Mouse (Mus musculus) spleen, adult 18-20 months (tissue): Measurements from ENCODE around the gene Capn5.
A peak's percentile ranks its signal among the peaks of the same experiment; 100 is the strongest.
"Not testable (repeated sequence)": the region's sequence is repeated elsewhere in the genome, so short reads cannot be mapped to it uniquely, and the experiment has no call there.

Experiments
- DNase-seq, 2 experiments: peaks; one replicate each; pipeline ENCODE4 v3.0.0; 2022; ENCODE audit warnings: mixed read lengths in 2 of 2

Gene Capn5

GRCm38 (mm10) chr7:98177929-98178559 lies at the start of gene Capn5:
TSS of gene Capn5 (minus strand) at chr7:98178274.
- peak; percentile 55 to 72 for DNase-seq

GRCm38 (mm10) chr7:98223796-98224195 lies 45.7 kb upstream of the Capn5 start:
- no peak for DNase-seq

- DNase-seq = no peak
Observed at GRCm38 (mm10) chr7:98216713-98217112, 38.6 kb upstream of the Capn5 start.

DNA sequence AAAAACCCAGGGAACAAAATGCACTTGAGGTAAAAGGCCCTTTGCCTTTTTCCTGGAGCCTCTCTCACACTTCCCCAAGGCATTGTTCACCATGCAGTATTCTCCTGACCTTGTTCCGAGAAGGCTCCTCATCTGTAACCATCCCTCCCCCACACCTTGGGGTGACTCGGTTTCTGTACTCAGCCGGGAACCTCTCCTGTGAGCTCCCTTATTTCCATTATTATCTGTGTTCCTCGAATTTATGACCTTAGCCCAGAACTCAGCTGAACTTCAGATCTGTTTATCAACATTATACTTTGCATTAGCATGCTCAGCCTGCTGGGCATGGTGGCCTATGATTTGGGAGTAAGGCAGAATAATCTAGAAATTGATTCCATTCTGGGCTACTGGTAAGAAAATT lies 24.9 kb upstream of the Capn5 start:
- no peak for DNase-seq

- DNase-seq = no peak
Observed at GRCm38 (mm10) chr7:98201493-98202028, 23.5 kb upstream of the Capn5 start.

DNA sequence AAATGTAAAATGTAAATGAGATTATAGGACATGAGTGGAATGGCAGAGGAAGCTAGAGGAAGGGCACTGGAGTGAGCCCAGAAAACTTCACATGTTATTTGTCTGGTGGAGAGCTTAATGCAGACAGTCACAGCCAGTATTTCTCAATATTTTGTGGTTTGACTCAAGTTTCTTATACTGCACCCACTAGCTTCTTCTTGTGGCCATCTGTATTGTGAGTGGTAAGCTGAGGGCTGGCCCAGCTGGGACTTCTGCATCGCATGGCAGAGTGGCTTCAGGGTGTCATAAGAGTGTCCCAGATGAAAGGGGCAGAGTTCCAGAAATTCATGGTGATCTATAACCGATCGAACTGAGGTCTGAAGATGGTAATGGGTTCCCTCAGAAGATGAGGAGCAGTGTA lies 22.3 kb upstream of the Capn5 start:
- DNase-seq = no peak

DNA sequence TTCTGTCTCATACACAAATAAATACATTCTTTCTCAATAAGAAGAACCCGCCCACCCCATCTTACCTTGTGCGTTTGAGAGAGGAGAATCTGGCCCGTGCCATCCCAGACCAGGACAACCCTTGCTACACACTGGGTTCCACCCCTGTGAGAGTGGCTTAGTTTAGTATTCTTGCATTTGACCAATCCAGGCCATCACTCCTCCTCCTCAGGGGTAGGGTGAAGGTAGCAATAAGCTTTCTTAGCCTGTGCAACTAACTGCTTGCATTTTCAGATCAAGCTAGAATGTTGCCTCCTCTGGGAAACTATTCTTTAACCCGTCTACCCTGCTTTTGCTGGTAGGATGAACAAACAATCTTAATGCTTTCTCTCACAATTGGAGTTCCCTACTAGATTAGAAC lies 21.3 kb upstream of the Capn5 start, which contains the start of gene B3gnt6:
Gene B3gnt6, minus strand, starts transcription at position 101 of the 400 bp plus-strand sequence.
- DNase-seq = no peak

- DNase-seq = no peak
Observed at GRCm38 (mm10) chr7:98195151-98195801, 17.2 kb upstream of the Capn5 start.

- no peak for DNase-seq
Observed at GRCm38 (mm10) chr7:98194026-98194792, 16.1 kb upstream of the Capn5 start.

DNA sequence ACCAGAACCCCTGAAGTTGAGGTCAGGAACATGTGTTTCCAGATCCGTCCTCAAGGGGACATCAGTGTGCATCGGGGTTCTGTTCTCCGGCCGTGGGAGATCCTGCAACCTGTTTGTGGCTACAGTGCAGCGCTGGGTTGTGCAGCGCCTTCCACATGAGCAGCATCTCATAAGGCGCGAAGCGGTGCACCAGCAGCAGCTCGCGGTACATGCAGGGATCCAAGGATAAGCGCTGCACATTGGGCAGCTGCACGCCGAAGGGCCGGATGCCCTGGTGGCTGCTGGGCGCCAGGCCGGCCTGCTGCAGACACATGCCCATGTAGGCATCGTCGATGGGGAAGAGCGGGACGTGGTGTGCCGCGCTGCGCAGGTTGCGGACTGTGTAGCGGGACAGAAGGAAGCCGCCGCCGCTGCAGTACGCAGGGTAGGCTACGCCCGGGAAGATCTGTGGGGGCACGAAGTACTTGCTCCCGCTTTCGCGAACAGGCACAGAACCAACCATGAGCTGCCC lies 15.5 kb upstream of the Capn5 start:
- peak in 1 of 2 experiments; percentile 40 for DNase-seq

DNA sequence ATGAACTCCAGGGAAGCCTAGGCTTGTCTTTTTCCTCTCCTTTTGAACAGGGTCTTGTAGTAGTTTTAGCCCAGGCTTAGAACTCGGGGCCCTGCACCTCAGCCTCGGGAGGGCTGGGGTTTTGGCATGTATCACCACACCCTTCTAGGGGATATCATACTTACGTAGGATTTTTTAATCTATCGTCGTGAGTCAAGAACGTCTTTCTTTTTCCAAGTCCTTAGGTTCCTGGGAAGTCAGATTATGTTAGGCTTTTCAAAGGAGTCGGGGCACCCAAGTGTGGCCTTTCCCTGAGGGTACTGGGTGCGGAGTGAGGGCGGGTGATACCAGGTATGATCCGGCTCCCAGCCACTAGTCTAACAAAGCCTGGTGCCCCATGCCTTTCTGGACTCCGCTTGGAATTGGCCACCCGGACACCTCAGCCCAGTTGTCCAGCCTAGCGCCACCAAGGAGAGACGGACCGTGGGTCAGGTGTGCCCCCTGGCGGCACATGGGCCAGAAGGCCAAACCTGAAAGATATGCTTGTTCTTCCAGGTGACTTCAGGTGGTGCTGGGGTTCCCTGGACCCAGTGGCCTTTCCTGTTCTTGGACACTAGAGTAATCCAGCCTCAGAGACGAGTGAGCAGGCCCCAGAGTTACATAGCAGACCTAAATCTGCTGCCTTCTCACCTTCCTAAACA lies 13.6 kb upstream of the Capn5 start:
- no peak for DNase-seq

DNA sequence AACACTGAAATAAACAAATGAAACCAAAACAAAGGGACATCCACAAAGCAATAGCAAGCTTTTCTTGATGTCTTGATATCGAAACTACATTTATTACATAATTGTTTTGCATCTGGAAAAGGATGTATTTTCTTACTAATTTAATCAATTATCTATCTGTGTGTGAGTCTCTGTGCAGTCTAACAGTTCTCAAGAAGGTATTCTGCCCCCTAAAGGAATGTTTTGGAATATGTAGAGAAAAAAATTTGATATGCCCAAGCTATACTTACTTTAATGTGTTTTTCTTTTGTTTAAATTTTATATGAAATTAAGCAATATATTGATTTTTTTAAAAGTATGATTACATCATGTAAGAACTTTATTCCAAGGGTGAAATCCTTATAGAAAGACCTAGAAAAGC lies 12.5 kb upstream of the Capn5 start:
- no peak for DNase-seq

- DNase-seq = no peak
Observed at GRCm38 (mm10) chr7:98189745-98190144, 11.7 kb upstream of the Capn5 start.

DNA sequence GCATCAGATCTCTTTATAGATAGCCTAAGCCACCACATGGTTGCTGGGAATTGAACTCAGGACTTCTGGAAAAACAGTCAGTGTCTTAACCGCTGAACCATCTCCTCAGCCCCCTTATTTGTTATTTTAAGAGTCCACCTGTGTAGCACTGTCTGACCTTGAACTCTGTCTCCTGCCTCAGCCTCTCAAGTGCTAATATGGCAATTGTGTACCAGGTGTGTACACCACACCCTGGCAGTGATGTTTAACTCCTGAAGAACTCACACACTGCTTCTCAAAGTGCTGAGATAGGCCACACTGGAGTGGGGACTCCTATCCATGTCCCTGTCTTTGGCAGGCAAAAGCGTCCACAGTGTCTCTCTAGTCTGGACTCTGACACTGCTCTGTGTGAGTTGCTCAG lies 10.6 kb upstream of the Capn5 start:
- no peak for DNase-seq

- no peak for DNase-seq
Observed at GRCm38 (mm10) chr7:98188238-98188637, 10.2 kb upstream of the Capn5 start.

- DNase-seq = not testable (repeated sequence)
Observed at GRCm38 (mm10) chr7:98187332-98187731, 9.3 kb upstream of the Capn5 start.

DNA sequence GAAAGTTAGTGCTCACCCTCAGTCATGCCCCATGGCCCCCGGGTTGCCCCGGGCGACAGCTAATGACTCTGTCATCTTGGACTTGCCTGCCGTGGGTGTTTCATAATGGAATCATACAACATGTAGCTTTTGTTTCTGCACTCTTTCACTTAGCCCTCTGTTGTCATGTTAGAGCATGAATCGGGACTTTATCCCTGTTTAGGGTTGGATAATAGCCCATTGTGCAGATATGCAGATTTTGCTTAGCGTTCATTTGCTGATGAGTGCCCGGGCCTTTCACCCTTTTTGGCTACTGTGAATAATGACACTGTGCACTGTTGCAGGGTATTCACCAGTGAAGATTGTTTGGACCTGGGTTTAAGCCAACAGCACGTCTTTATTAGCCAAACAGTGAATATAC lies 8.6 kb upstream of the Capn5 start:
- DNase-seq = no peak

DNA sequence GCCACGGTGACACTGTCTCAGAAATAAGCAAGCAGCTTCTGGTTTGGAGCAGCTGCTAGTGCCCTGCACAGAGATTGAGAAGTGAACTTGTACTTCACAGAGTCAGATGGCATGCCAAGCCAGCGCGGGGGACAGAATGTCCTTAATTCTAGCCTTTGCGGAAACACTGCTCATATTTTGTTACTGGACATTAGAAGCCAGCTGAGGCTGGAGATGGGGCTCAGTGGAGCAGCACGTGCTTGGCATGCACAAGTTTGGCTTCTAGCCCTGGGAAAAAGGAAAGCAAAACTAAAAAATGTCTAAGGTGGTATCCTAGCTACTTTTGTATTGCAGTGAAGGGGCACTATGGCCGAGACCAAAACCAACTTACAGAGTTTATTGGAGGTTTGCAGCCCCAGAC lies 7.3 kb upstream of the Capn5 start:
- no peak for DNase-seq

DNA sequence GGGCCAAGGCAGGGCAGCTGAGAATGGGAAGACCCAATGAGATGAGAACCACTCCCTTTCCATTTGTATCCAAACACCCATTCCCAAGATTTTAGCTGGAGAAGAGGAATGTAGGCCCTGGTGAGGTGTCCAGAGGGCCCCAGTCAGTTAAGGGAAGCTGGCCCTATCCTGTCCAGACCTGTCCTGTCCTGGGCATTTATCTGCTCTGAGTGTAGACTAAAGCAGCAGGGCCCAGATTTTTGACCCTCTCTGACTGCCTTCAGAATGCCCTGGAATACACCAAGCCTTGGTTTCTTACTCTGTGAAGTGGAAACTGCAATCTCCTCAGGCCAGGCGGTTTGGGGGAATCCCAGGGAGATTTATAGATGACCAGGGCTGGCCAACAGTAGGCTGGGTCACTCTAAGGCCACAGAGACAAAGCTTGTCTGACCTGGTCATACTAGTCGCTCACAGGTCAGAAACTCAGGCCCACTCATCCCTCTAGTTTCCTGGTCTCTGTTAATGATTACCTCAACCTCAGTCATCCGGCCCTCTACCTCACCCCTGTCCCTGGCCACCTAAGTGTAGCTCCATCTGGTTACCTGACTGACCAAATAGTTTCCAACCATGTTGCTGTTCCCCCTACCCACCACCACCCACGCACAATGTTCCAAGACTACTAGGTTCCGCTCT lies 622 bp upstream of the Capn5 start:
- DNase-seq = no peak

DNA sequence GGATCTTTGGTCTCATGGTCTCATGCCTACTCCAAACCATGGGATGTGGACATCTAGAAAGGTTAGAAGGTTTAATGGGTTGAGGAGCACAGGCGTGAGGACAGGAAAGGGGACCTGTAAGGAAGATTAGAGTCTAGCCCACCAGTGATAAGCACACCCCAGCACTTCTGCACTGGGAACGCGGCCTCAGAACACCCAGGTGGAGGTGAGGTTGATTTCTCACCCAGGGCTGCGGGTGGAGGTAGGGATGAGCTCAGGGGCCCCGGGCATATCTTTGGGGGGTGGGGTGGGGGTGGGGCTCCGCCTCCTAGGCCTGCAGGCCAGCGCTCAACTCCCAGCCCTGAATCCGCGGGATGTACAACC lies 527 bp downstream of the Capn5 start:
- DNase-seq = no peak

DNA sequence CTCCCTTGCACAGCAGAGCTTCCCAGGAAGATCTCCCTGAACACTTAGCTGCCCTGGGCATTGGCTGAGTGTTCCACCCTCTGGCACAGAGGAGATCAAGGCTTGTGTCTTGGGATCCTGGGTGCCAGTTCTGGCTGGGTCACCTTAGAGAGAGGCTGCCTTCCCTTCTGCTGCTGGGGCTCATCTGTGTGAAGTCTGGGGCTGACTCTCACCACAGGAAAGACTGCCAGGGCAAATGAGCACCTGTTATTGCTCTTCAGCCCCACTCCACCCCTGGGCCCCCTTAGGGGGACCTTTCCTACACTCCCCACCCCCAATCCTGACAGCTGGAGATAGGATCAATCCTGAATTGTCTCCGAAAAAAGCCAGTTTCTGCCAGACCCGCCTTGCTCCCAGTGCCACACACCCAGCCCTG lies 996 bp downstream of the Capn5 start:
- DNase-seq = no peak

- no peak for DNase-seq
Observed at GRCm38 (mm10) chr7:98176322-98177070, 1.6 kb downstream of the Capn5 start.
